Mouse (Mus musculus): Measurements from ENCODE around the gene Olfr1446. TPM values are rescaled to one million over a fixed set of nuclear protein-coding genes. Genes with fewer than 3 reads are reported as not detected.

The Olfr1446 gene
- polyA plus RNA-seq, 1 experiment from 2014 or later: not detected

Other genes starting within 250 kb of the Olfr1446 start
- not detected in 2 replicates for gene Olfr1442, start 223.1 kb downstream of the Olfr1446 start, polyA plus RNA-seq (2015; fragmentation: Nextera tagmentation; extraction: Ambion mirVana)
- gene Olfr1443, start 215.4 kb downstream of the Olfr1446 start, polyA plus RNA-seq (2015; fragmentation: Nextera tagmentation; extraction: Ambion mirVana): not detected in 2 replicates
- gene Keg1, start 197.7 kb downstream of the Olfr1446 start, polyA plus RNA-seq (2015; fragmentation: Nextera tagmentation; extraction: Ambion mirVana): not detected in 2 replicates
- 0.97 and 1.3 TPM in 2 replicates for gene Cntf, start 127.9 kb downstream of the Olfr1446 start, polyA plus RNA-seq (2015; fragmentation: Nextera tagmentation; extraction: Ambion mirVana)
- 10.5 TPM in 2 replicates for gene Zfp91, start 97.4 kb downstream of the Olfr1446 start, polyA plus RNA-seq (2015; fragmentation: Nextera tagmentation; extraction: Ambion mirVana)
- gene Lpxn, start 97.3 kb downstream of the Olfr1446 start, polyA plus RNA-seq (2015; fragmentation: Nextera tagmentation; extraction: Ambion mirVana): 0.84 and 1.2 TPM in 2 replicates
- not detected in 2 replicates for gene Gm5244, start 46.8 kb downstream of the Olfr1446 start, polyA plus RNA-seq (2015; fragmentation: Nextera tagmentation; extraction: Ambion mirVana)
- gene Olfr1444, start 36.2 kb downstream of the Olfr1446 start, polyA plus RNA-seq (2015; fragmentation: Nextera tagmentation; extraction: Ambion mirVana): not detected in 2 replicates
- not detected in 2 replicates for gene Olfr1445, start 9.7 kb downstream of the Olfr1446 start, polyA plus RNA-seq (2015; fragmentation: Nextera tagmentation; extraction: Ambion mirVana)
- not detected in 2 replicates for gene Olfr1447, start 10.2 kb upstream of the Olfr1446 start, polyA plus RNA-seq (2015; fragmentation: Nextera tagmentation; extraction: Ambion mirVana)
- gene Olfr1448, start 30.9 kb upstream of the Olfr1446 start, polyA plus RNA-seq (2015; fragmentation: Nextera tagmentation; extraction: Ambion mirVana): not detected in 2 replicates
- not detected in 2 replicates for gene Olfr1449, start 37.3 kb upstream of the Olfr1446 start, polyA plus RNA-seq (2015; fragmentation: Nextera tagmentation; extraction: Ambion mirVana)
- gene Olfr1450, start 56.7 kb upstream of the Olfr1446 start, polyA plus RNA-seq (2015; fragmentation: Nextera tagmentation; extraction: Ambion mirVana): not detected in 2 replicates
- gene Olfr1451, start 101.5 kb upstream of the Olfr1446 start, polyA plus RNA-seq (2015; fragmentation: Nextera tagmentation; extraction: Ambion mirVana): not detected in 2 replicates
- not detected in 2 replicates for gene Olfr1453, start 134.8 kb upstream of the Olfr1446 start, polyA plus RNA-seq (2015; fragmentation: Nextera tagmentation; extraction: Ambion mirVana)
- gene Olfr1454, start 167.1 kb upstream of the Olfr1446 start, polyA plus RNA-seq (2015; fragmentation: Nextera tagmentation; extraction: Ambion mirVana): not detected in 2 replicates
- not detected in 2 replicates for gene Olfr1457, start 204.4 kb upstream of the Olfr1446 start, polyA plus RNA-seq (2015; fragmentation: Nextera tagmentation; extraction: Ambion mirVana)
- gene Olfr1458, start 213.3 kb upstream of the Olfr1446 start, polyA plus RNA-seq (2015; fragmentation: Nextera tagmentation; extraction: Ambion mirVana): not detected in 2 replicates

Measured in hindbrain, embryonic 16.5 days (tissue).